Mouse (Mus musculus) kidney, embryonic 15.5 days (tissue): ENCODE data around the gene Cux1. TPM values are rescaled to one million over a fixed set of nuclear protein-coding genes. Genes with fewer than 3 reads are reported as not detected.

Experiments
- ATAC-seq: fragments of 200-750 bp; cut with Nextera tagmentation; replicated peaks from 2 replicates; pipeline ENCODE4 v1.8.0; 2017; ENCODE audit warnings: moderate TSS enrichment; ENCODE audit not compliant: low FRiP score
- H3K27ac ChIP-seq: fragments of 300-500 bp; sonication (generic); 2 replicates; pipeline ENCODE4 v1.5.1; 2015; ENCODE audit warnings: mild to moderate bottlenecking, inconsistent platforms
- H3K27me3 ChIP-seq: fragments of 300-500 bp; sonication (generic); 2 replicates; pipeline ENCODE4 v1.6.1; 2015; ENCODE audit warnings: inconsistent platforms
- H3K36me3 ChIP-seq: fragments of 300-500 bp; sonication (generic); 2 replicates; pipeline ENCODE4 v1.6.1; 2015; ENCODE audit warnings: inconsistent platforms
- H3K4me1 ChIP-seq: fragments of 300-500 bp; sonication (generic); 2 replicates; pipeline ENCODE4 v1.6.1; 2015; ENCODE audit warnings: inconsistent platforms
- H3K4me2 ChIP-seq: fragments of 300-500 bp; sonication (generic); 2 replicates; pipeline ENCODE4 v1.6.1; 2015; ENCODE audit warnings: moderate library complexity, mild to moderate bottlenecking, inconsistent platforms
- H3K4me3 ChIP-seq: fragments of 300-500 bp; sonication (generic); replicated peaks from 2 replicates; pipeline ENCODE4 v1.5.1; 2015; ENCODE audit warnings: mild to moderate bottlenecking, inconsistent platforms
- H3K9ac ChIP-seq: fragments of 300-500 bp; sonication (generic); 2 replicates; pipeline ENCODE4 v1.6.1; 2015; ENCODE audit warnings: mild to moderate bottlenecking, inconsistent platforms
- H3K9me3 ChIP-seq: fragments of 300-500 bp; sonication (generic); replicated peaks from 2 replicates; pipeline ENCODE4 v1.6.1; 2016; ENCODE audit warnings: inconsistent platforms
- WGBS: fragments of 180-500 bp; shearing (Covaris S2); methylation state at CpG from one replicate; pipeline ENCODE4 v1.1.7; 2015; ENCODE audit warnings: mixed read lengths; 5-methylcytosine and 5-hydroxymethylcytosine counted together
- polyA plus RNA-seq: library from polyadenylated mRNA; unstranded; fragments of >200 nt; fragmentation: Nextera tagmentation; extraction: Ambion mirVana; gene quantifications from 2 replicates; pipeline ENCODE4 v1.2.1, GENCODE M21; 2015

Cux1 gene
- polyA plus RNA-seq, 1 experiment from 2014 or later: 110 TPM

GRCm38 (mm10) chr5:136396699-136397098, 170.6 kb downstream of the Cux1 start:
- no peak overlapping the region for H3K27ac ChIP-seq
- H3K9me3 ChIP-seq: no peaks in the 10 kb centered on the region
- H3K36me3 ChIP-seq: peaks cover 2% of the 10 kb centered on the region; the same call in 1 of the 2 replicates
- H3K9ac ChIP-seq: no peak overlapping the region
- peaks cover 16% of the 10 kb centered on the region for H3K4me1 ChIP-seq
- 86% methylated on average over 1 of the region's 1 CpGs for WGBS
- no peaks in the 10 kb centered on the region for H3K27me3 ChIP-seq
- H3K4me3 ChIP-seq: no peak overlapping the region
- no peak for ATAC-seq
- no peak overlapping the region for H3K4me2 ChIP-seq

GRCm38 (mm10) chr5:136396256-136396655, 171.0 kb downstream of the Cux1 start:
- peaks cover 6% of the 10 kb centered on the region for H3K36me3 ChIP-seq
- H3K27me3 ChIP-seq: no peaks in the 10 kb centered on the region
- 62% methylated on average over 7 of the region's 7 CpGs for WGBS
- no peak overlapping the region for H3K4me3 ChIP-seq
- peak; percentile 54; the same call in 1 of the 2 replicates for ATAC-seq
- no peak overlapping the region for H3K9ac ChIP-seq
- no peak overlapping the region for H3K4me2 ChIP-seq
- H3K4me1 ChIP-seq: peaks cover 16% of the 10 kb centered on the region
- no peaks in the 10 kb centered on the region for H3K9me3 ChIP-seq
- no peak overlapping the region for H3K27ac ChIP-seq

- Histone ChIP-seq H3K9me3 (no peaks in the 10 kb centered on the region), H3K4me1 (peaks cover 16% of the 10 kb centered on the region), H3K36me3 (peaks cover 11% of the 10 kb centered on the region), H3K27me3 (no peaks in the 10 kb centered on the region), H3K4me3 (no peak overlapping the region), H3K4me2 (no peak overlapping the region), H3K27ac (no peak overlapping the region), H3K9ac (no peak overlapping the region)
- ATAC-seq: 0 out of 2 replicates have a peak, but pooled peaks have one; percentile 15
- 75% methylated on average over 3 of the region's 3 CpGs for WGBS
Observed at GRCm38 (mm10) chr5:136395600-136396195, 171.6 kb downstream of the Cux1 start.

- Histone ChIP-seq H3K36me3 (peaks cover 19% of the 10 kb centered on the region), H3K9me3 (no peaks in the 10 kb centered on the region), H3K27ac (no peak overlapping the region), H3K9ac (no peak overlapping the region), H3K4me1 (peaks cover 16% of the 10 kb centered on the region), H3K27me3 (no peaks in the 10 kb centered on the region), H3K4me3 (no peak overlapping the region), H3K4me2 (no peak overlapping the region)
- WGBS: 85% methylated on average over 6 of the region's 6 CpGs
- no peak for ATAC-seq
Observed at GRCm38 (mm10) chr5:136394517-136395212, 172.6 kb downstream of the Cux1 start.

GRCm38 (mm10) chr5:136393621-136394020, 173.7 kb downstream of the Cux1 start:
- Histone ChIP-seq H3K4me3 (no peak overlapping the region), H3K9me3 (no peaks in the 10 kb centered on the region), H3K27ac (no peak overlapping the region), H3K27me3 (no peaks in the 10 kb centered on the region), H3K9ac (no peak overlapping the region), H3K36me3 (peaks cover 19% of the 10 kb centered on the region), H3K4me1 (peaks cover 16% of the 10 kb centered on the region), H3K4me2 (no peak overlapping the region)
- ATAC-seq: no peak
- 81% methylated on average over 2 of the region's 2 CpGs for WGBS

GRCm38 (mm10) chr5:136386757-136387156, 180.5 kb downstream of the Cux1 start:
- Histone ChIP-seq H3K9ac (no peak overlapping the region), H3K27ac (no peak overlapping the region), H3K4me3 (no peak overlapping the region), H3K4me2 (no peak overlapping the region), H3K36me3 (peaks cover 42% of the 10 kb centered on the region), H3K27me3 (no peaks in the 10 kb centered on the region), H3K4me1 (no peaks in the 10 kb centered on the region), H3K9me3 (no peaks in the 10 kb centered on the region)
- WGBS: 84% methylated on average over 2 of the region's 2 CpGs
- ATAC-seq: no peak

GRCm38 (mm10) chr5:136385161-136385560, 182.1 kb downstream of the Cux1 start:
- Histone ChIP-seq H3K27me3 (no peaks in the 10 kb centered on the region), H3K9me3 (no peaks in the 10 kb centered on the region), H3K4me2 (no peak overlapping the region), H3K9ac (no peak overlapping the region), H3K36me3 (peaks cover 30% of the 10 kb centered on the region), H3K27ac (no peak overlapping the region), H3K4me3 (no peak overlapping the region), H3K4me1 (no peaks in the 10 kb centered on the region)
- 82% methylated on average over 3 of the region's 3 CpGs for WGBS
- no peak for ATAC-seq

GRCm38 (mm10) chr5:136382261-136383005, 184.9 kb downstream of the Cux1 start:
- Histone ChIP-seq H3K9me3 (no peaks in the 10 kb centered on the region), H3K27me3 (no peaks in the 10 kb centered on the region)
- no peak for ATAC-seq

GRCm38 (mm10) chr5:136379405-136379804, 187.9 kb downstream of the Cux1 start:
- H3K4me3 ChIP-seq: no peak overlapping the region
- H3K27me3 ChIP-seq: no peaks in the 10 kb centered on the region
- H3K4me1 ChIP-seq: no peaks in the 10 kb centered on the region
- H3K27ac ChIP-seq: no peak overlapping the region
- WGBS: 93% methylated on average over 1 of the region's 1 CpGs
- H3K36me3 ChIP-seq: peaks cover 28% of the 10 kb centered on the region
- ATAC-seq: no peak
- H3K4me2 ChIP-seq: no peak overlapping the region
- no peaks in the 10 kb centered on the region for H3K9me3 ChIP-seq
- H3K9ac ChIP-seq: no peak overlapping the region

More at GRCm38 (mm10) chr5:136382261-136383005, 184.9 kb downstream of the Cux1 start:
- Histone ChIP-seq H3K4me3 (no peak overlapping the region), H3K4me2 (no peak overlapping the region), H3K9ac (no peak overlapping the region), H3K27ac (no peak overlapping the region), H3K36me3 (peaks cover 33% of the 10 kb centered on the region), H3K4me1 (no peaks in the 10 kb centered on the region)
- WGBS: 89% methylated on average over 9 of the region's 9 CpGs

- H3K27me3 ChIP-seq: no peaks in the 10 kb centered on the region
- WGBS: 81% methylated on average over 3 of the region's 3 CpGs
- no peaks in the 10 kb centered on the region for H3K4me1 ChIP-seq
- H3K4me2 ChIP-seq: no peak overlapping the region
- no peak overlapping the region for H3K27ac ChIP-seq
- no peak for ATAC-seq
- H3K4me3 ChIP-seq: no peak overlapping the region
- no peak overlapping the region for H3K9ac ChIP-seq
- H3K9me3 ChIP-seq: no peaks in the 10 kb centered on the region
- peaks cover 32% of the 10 kb centered on the region for H3K36me3 ChIP-seq
Observed at GRCm38 (mm10) chr5:136377101-136377500, 190.2 kb downstream of the Cux1 start.

- Histone ChIP-seq H3K4me2 (no peak overlapping the region), H3K36me3 (peaks cover 42% of the 10 kb centered on the region), H3K4me1 (no peaks in the 10 kb centered on the region), H3K9me3 (no peaks in the 10 kb centered on the region), H3K4me3 (no peak overlapping the region), H3K27me3 (no peaks in the 10 kb centered on the region), H3K9ac (no peak overlapping the region), H3K27ac (no peak overlapping the region)
- no peak for ATAC-seq
- WGBS: 81% methylated on average over 3 of the region's 3 CpGs
Observed at GRCm38 (mm10) chr5:136375350-136375749, 191.9 kb downstream of the Cux1 start.

GRCm38 (mm10) chr5:136372276-136372675, 195.0 kb downstream of the Cux1 start:
- no peak overlapping the region for H3K4me2 ChIP-seq
- H3K9me3 ChIP-seq: no peaks in the 10 kb centered on the region
- H3K36me3 ChIP-seq: peaks cover 63% of the 10 kb centered on the region
- no peaks in the 10 kb centered on the region for H3K27me3 ChIP-seq
- H3K27ac ChIP-seq: no peak overlapping the region
- ATAC-seq: no peak
- WGBS: 68% methylated on average over 3 of the region's 3 CpGs
- no peaks in the 10 kb centered on the region for H3K4me1 ChIP-seq
- no peak overlapping the region for H3K4me3 ChIP-seq
- H3K9ac ChIP-seq: no peak overlapping the region
